Mouse (Mus musculus) ES-Bruce4 (cell line): ENCODE measurements around the gene Bzw2.

Experiments used
- CTCF ChIP-seq: IDR thresholded peaks from one replicate; pipeline ENCODE4 v1.8.1; 2011; ENCODE audit warnings: low read depth, low read length
- EP300 ChIP-seq: IDR thresholded peaks from 2 replicates; pipeline ENCODE4 v1.6.1; 2011; ENCODE audit warnings: low read depth, low read length; ENCODE audit not compliant: insufficient read depth

- no peak for TF ChIP-seq CTCF
- TF ChIP-seq EP300: no peak
These were observed 62.5 kb downstream of the Bzw2 start for GRCm38 (mm10) chr12:36095371-36095880.
